Mouse (Mus musculus) ovary, postnatal 36 days (tissue): Measurements from ENCODE around the gene Bpi.

Experiments used
- DNase-seq: peaks from one replicate; pipeline ENCODE4 v3.0.0; 2022; ENCODE audit warnings: low spot score, mixed read lengths

Bpi gene

DNA sequence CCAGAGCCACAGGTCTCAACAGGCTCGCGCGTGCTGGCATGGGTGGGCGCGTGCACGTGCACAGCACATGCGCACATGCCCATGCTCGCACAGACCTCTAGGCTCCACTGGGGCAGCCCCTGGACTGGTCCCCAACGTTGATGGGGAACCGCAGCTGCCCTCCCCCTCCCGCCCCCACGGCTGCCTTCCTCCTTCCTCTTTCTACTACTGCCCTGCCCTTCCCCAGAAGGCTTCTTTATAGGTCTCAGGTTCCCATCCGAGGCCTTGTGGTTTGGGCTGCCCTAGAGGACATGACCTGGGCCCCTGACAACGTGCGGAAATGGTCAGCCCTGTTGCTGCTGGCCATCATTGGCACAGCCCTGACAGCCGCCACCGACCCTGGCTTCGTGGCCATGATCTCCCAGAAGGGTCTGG, at the start of gene Bpi:
Gene Bpi, plus strand, starts transcription at position 90 of the 414 bp plus-strand sequence.
- no peak for DNase-seq

DNA sequence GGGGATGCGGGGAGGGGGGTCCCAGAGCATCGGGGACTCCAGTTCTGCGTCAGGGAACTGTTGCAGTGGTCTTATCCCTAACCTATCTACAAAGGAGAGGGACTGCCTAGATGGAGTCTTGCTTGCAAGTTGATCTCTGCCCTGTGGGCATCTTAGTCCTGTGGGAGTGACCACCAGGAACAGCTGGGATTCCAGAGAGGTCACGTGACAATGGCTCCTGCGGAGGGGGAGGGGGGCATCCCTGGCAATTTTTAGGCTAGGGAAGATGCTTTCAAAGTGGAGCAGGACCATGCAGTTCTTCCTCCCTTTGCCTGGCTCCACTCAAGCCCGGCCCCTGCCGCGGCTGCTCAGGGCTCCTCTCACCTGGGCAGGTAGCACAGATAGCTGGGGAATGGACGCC, 48.1 kb upstream of the Bpi start:
- DNase-seq: no peak

DNA sequence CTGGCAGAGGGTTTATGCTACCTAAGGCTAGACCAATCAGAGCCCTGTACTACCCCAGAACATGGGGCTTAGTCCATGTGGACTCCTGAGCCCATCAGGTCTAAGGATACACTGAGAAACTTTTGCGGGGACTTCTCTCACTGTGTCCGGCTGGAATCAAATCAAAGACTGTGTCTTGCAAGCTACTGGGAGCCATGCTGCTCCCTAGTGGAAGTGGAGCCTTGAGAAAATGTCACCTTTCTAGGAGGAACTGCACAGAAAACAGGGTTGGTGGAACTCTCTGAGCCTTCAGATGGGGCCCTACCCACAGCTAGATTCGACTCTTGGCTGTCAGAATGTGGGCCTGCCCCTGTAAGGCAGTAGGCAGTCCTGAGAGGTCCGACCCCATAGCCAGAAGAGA, 47.4 kb upstream of the Bpi start:
- DNase-seq: peak; percentile 40

DNA sequence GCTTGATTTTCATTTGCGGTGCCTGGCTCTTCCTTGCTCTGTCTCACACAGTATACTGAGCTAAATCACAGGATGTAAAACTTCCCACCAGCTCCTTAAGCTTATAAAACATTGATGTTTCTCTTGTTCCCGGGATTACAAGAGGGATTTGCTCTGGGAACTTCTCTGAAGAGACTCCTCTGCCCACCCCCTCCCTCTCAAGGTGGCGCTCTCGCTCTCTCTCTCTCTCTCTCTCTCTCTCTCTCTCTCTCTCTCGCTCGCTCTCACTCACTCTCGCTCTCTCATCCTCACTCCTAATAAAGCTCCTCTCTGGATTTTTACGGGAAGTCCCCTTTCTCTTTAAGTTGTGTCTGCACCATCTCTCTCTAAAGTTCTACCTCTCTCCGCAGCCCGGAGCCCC, 46.9 kb upstream of the Bpi start:
- no peak for DNase-seq

DNA sequence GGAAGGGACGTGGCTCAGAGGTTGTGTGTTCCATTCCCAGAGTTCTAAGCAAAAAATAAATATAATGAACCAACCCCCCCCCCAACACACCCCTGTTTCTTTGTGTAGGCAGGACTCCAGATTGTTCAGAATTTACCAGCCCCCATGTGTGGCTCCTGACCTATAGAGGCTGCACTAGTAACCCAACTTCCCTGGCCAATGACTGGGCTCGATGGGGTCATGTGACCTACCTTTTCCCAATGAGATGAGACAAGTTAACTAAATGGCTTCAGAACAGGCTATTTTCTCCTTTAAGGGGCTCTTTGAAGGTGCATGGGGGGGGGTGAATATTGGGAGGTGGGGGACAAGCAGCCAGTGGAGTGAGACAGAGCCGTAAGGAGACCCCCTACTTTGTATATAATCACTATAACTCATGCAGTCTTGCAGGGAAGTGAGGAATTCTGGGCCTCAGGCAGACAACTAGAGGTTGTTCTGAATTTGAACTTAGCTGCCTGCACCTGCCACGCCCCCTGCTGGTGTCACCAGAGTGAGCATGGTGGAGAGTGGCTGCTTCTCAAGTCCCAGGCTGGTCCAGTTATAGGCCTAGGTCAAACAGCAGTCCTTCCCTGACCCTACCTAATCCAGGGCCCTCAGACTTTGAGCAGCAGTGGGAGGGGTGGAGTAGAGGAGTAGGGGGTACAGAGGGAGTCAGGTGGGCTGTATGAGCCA, 46.0 kb upstream of the Bpi start:
- no peak for DNase-seq

DNA sequence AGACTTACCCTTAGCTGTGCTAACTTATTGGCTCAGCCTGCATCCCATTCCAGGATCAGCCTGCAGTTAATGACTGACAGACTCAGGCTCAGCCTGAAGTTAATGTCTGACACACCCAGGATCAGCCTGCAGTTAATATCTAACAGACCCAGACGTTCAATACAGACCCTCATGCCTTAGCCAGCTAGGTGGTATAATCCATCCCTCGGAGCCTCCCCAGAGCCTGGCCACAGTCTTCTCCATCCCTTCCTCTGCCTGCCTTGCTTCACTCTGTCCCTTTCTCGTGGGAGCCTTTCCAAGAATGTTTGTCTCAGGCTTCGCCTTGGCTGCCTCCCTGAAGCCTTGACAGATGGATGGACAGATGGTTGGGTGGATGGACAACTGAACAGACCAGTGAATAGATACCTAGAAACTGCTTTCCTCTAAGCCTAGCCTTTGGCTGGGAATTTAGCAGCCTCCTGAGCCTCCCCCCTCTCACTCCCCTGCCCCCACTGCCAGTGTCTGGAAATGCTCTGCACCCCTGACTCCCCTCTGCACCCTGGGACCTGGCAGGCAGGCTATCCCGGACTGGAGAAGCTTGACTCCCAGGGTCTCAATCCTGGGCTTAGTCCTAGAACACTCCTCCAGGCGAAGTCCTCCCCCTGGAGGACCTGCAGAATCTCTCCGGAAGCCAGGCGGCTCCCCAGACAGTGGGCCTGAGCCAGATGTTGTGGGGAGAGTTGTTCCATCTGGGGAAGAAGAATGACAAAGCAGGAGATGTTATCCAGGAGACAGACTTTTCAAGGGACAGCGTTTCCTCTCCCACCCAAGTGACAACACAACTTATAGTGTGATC, 42.4 kb upstream of the Bpi start:
- DNase-seq: no peak

DNA sequence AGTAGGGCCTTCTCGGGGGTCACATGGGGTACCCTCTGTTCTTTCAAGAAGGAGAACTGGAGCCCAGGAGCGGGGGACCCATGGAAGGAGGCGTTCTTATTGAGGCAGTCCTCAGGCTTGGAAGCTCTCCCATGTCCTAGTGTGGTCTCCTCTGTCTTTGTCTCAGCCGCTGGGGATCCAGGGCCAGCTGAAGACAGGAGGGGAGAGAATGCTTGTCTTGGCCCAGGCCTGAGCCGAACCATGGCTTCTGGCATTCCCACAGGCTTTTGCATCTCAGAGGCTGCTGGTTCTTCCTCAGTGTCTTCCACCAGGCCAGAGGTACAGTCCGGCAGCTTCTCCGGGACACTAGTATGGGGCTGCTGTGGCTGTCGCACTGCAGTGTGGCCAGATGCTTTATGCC, 41.4 kb upstream of the Bpi start:
- no peak for DNase-seq

DNA sequence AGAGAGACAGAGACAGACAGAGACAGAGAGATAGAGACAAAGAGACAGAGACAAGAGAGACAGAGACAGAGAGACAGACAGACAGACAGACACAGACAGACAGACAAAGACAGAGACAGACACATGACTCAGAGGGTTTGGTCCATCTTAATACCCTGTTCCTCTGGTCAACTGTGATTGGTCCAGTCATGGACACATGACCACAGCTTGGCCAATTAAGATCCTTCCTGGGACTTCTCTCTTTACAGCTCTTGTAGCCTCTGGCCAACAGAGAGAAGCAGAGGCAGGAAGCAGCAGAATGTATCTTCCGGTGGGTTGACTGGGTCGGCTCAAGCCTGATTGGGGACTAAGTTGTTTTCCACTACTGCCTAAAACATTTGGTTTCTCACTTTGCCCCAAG, 38.3 kb upstream of the Bpi start:
- DNase-seq: no peak

DNA sequence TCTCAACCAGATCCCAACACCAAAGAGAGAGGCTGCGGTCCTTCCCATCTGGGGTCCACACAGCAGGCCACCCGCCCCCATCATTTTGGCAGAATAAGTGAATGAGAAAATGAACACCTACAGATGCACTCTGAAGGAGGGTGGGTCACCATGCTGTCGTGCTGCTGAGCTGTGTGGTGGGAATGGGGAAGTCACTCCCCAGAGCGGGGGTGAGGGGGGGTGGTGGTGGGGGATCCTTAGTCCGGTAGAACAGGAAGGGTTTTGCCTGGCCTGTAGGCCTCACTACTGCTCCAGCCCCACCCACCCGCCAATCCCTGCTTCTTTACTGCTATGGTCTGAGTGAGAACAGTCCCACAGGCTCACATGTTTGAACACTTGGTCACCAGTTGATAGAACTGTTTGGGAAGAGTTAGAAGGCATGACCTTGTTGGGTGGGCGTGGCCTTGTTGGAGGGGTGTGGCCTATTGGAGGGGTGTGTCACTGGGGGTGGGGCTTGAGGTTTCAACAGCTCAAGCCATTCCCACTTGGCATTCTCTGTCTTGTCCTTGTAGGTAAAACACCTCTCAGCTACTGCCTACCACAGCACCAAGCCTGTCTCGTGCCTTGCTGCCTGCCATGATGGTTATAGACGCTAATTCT, 36.3 kb upstream of the Bpi start:
- DNase-seq: no peak

DNA sequence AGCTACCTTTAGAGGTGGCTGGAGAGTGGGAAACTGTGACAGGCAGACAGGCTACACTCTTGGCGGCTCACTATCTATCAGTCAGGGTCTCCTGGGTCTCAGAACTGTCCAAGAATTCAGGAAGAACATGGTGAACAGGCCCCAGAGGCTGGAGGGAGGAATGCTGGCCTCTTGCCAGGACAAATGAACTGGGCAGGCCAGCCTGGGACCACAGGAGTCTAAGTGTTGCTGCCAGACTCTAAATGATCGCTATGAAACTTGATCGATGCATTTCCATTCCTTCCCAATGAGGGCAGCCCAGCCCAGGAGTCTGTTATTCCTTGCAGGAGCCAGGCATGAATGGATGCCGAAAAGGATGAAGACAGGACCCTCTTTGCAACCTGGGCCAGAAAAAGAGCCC, 35.2 kb upstream of the Bpi start:
- DNase-seq: no peak

DNA sequence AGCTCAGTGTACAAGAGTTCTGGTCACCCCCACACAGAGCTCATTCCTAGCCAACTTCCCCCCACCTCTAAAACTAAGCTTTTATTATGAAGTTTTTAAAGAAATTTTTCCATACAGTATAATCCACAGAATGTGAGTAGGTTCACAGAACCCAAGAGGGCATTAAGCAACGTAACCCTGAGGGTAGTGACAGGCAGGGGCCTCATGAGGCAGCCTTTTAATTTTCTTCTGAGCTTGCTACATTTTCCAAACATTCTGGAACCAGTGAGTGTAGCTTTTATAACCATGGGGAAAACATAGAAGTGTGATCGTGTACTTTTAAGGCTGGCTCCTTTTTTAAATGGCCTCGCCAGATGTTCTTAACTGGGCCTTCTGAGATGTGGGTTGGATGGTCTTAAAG, 34.4 kb upstream of the Bpi start:
- DNase-seq: no peak

DNA sequence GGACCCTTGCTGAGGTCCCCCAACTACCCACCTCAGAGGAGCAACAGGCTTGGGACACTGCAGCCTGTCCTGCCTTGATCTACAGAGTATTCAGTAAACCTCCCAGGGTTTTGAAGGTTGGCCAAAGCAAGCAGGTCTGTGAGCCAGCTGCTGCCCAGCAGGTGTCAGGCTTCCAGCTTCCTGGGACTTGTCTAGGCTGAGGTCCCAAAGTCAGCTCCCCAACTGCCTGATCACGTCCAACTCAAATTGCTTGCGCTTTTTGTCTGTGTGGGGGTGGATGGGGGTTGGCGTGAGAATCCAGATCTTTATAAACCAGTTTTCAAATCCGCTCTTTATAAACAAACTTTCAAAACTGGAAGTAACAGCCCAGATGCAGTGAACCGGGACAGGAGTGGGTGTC, 32.6 kb upstream of the Bpi start:
- DNase-seq: peak; percentile 48

DNA sequence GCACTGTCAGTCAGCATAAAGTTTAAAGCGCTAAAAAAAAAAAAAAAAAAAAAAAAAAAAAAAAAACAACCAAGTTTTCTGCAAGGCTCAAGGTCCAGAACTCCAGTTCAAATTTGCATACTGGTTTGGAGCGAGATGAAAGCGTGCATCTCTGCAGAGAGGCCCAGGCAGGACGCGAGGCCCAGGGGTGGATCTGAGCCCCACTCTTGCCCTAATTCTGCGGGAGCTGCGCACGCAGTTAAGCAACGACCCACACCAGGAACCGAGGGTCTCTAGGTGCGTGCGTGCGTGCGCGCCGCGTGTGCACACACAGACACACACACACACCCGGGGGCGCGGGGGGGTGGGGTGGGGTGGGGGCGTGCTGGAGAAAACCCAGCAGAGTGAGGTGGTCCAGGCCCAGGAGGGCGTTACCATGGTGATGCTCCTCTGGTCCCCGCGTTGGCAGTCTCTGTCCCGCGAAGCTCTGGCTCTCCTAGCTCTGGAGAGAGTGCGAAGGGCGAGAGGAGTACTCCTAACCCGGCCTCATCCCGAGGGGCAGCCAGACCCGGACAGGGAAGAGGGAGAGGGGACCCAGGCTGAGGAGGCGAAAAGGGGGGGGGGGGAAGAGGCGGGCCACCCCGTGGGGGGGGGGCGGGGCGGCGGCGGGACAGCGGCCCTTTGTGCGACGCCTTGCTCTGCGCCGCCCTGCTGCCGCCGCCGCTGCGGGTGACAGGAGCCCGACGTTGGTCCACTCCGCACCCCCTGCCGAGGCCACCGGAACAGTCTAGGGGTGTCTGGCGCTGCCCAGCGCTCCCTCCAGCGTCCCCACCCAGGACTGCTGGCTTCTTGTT, 29.0 kb upstream of the Bpi start, which contains the start of gene D630003M21Rik:
Gene D630003M21Rik, minus strand, starts transcription at position 553 of the 833 bp plus-strand sequence.
- DNase-seq: peak; percentile 21

DNA sequence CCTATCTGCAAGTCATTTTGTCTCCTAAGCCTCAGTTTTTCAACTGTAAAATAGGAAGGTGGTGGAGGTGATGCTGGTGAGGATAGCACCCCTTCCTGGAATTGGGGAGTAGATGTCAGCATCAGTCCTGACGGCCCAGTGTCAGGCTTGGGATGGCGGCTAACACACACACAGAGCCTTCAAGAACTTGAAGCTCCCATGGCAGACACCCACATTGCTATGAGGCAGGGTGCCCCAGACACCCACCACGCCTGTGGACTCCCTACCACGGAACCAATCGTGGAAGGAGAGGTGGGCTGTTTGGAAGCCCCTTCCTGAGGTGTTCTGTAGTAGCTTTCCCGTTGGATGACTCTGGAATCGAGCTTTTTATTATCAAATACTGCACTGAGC, 28.4 kb upstream of the Bpi start:
- no peak for DNase-seq

DNA sequence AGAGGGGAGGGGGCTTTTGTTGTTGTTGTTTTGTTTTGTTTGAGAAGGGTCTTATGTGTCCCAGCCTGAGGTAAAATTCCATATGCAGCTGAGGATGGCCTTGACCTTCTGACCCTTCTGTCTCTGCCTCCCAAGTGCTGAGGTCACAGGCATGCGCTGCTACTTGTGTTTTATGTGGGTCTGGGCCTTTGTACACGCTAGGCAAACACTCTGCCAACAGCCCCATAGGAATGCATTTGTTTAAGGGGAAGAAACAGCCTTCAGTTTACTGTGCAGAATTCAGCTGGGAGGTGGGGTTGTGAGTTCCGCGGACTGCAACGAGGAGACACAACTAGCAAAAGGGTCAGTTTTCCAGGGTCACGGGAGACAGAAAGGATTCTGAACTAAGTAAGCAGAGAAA, 27.3 kb upstream of the Bpi start:
- DNase-seq: no peak

DNA sequence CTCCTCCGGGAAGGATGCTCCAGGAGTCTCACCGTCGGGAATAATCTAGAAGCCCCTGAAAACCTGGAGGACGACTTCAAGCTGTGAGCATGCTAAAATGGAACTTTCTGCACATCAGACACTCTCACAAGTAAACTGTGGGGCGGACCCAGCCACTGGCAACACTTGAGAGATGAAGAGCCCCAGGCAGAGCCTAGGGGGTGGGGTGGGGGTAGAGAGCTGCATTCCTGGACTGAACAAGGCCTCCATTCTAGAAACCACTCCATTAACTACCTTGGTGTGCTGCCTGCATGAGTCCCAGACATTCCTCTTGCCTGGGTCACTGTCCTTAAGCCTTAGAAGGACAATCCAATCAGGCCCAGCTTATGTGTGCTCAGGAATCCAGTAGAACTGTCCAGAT, 26.8 kb upstream of the Bpi start:
- no peak for DNase-seq

DNA sequence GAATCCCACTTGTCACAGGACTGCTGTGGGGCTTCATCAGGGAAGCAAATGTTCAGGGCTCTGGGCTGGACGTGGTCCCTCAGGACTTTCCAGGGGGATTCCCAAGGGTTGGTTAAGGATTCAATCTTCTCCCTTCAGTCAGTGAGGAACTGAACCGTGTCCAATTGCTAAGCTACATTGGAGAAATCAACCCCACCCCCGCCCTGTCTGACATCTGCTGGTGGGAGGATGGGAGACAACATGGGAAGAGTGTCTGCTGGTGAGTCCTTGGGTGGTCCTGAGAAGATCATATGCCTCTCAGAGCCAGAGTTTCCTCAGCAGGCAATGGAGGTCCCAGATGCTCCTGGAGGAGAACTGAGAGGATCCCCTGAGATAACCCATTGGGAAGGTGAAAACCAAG, 25.5 kb upstream of the Bpi start:
- DNase-seq: no peak

DNA sequence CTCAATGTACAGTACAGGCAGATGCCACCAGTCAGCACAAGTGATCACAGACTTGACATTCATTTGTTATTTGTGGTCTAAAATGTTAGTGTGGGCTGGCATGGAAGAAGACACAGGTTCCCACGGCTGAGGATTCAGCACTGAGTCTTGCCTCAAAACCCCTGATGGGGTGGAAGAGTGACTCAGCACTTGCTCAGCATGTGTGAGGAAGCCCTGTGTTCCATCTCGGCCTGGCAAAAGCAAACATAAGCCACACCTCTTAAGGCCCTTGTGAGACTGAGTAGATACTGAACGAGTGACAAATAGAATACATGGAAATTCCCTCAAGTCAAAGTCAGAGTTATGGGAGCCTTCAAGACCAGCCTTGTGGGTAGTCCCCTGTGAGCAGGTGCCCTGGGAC, 24.8 kb upstream of the Bpi start:
- DNase-seq: no peak

DNA sequence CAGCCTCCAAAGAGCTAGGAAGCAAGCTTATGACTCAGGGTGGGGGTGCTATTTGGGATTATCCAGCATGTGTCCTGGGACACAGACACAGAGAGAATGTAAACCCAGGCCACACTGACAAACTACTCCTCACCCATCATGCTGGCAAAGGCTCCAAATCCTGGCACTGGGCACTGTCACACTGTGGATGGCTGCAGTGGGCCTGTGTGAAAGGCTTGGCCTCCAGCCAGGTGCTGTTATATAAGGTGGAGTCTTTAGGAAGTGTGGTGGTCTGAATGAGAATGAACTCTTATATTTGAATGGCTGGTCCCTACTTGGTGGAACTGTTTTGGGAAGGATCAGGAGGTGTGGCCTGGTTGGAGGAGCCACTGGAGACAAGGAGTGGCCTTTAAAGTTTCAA, 21.2 kb upstream of the Bpi start:
- DNase-seq: no peak

DNA sequence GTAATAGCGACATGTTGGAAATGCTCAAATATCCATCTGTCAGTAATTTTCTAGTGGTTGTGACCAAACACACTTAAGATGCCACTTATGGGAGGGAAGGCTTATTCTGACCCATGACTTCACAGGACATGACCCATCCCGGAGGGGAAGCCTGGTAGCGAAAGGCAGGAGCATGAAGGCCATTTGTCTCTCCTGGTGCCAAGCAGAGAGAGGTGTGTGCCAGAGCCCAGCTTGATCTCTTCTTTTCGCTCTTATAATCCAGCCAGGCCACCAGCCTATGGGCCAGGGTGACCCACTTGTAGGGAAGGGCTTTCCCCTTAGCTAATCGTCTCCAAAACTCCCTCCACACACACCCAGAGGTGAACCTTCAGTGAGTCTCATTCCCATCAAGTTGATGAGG, 19.8 kb upstream of the Bpi start:
- DNase-seq: no peak

DNA sequence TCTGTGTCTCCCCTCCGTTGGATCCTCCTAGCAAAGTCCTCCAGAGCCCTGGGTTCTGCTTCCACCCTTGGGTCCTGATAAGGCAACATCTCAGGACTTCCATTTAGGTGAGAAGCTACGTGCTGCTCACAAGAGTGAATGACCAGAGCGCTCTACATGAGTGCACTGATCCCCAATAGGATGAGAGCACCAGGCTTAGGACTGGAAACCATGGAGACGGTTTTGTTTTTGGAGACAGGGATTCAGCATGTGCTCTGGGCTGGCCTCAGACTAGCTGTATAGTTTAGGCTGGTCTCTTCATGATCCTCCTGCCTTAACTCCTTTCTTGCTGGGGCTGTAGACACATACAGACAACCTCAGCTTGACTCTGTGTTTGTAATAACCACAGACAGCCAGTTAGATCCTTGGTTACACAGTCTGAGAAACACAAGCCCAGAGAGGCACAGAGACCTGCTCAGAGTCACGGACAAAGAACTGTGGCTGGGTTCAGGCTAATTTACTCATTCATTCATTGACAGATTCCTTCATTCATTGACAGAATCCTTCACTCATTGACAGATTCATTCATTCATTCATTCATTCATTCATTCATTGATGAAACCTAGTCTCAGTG, 16.7 kb upstream of the Bpi start:
- no peak for DNase-seq
